Mouse (Mus musculus) activated CD4-positive, CD25-positive, alpha-beta regulatory T cell (primary cell): ENCODE results near the gene Il1f10. TPM values are rescaled to one million over a fixed set of nuclear protein-coding genes. Genes with fewer than 3 reads are reported as not detected.

Experiments used
- polyA plus RNA-seq, 2 experiments: library from polyadenylated mRNA; unstranded; fragments of 100-300 nt; shearing (Covaris generic); gene quantifications; one replicate each; pipeline ENCODE4 v1.2.1; 2017

Il1f10 gene
- not detected for polyA plus RNA-seq

DNA sequence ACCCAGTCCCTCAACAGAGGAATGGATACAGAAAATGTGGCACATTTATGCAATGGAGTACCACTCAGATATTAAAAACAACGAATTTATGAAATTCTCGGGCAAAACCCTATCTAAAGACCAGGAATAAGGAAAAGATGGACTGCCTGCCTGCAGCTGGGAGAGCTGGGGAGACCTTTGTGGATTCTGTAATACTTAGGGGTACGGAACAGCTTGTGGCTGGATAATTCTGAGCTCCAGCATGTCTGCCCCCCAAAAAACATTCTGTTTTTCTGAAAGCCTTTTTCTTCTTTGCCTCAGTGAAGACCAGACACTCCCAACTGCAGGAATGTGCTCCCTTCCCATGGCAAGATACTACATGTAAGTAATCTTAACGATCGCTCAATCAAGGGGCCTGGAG is at the start of gene Il1f10:
TSS of gene Il1f10 (plus strand) at position 301 of the 400 bp plus-strand sequence.

DNA sequence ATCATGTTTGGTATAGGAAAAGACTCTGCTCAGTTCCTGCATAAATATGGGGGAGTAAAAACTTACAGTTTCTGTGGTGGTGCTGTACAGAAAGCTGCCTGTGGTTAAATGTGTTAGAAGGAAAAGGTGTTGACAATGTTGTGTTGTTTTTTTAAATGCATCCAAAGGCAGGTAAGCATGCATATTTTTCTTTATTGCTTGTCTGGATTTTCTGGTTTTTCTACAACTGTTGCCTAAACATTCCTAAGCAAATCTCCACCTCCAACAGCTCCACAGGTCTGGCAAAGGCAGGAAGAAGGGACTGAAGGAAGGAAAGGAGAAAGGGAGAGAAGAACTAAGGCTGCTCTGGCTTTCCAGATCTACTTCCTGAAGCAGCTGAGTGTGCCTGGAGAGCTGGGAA is 14.3 kb upstream of the Il1f10 start, which contains the start of gene Il1f5:
TSS of gene Il1f5 (plus strand) at position 301 of the 400 bp plus-strand sequence.

DNA sequence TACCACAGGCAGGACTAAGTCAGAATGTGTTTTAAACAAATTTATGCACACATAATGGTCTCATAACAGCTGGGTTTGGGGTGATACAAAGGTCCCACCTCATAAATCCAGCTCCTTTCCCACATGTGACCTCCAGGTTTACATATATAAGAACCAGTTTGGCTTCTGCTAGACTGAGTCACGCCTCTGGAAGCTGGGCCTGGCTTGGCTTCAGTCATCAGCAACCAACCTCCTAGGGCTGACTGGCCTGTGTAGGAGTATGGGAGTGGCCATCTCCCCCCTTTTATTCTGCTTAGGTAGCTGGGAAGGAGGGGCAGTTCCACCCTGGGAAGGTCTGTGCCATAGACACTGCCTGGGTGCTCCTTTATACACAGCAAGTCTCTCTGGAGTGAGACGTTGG is 45.5 kb downstream of the Il1f10 start, which contains the start of gene Il1rn:
TSS of gene Il1rn (plus strand) at position 309 of the 400 bp plus-strand sequence.

Other genes with a start within 250 kb of the Il1f10 start
- not detected for gene Hnmt, start 241.8 kb upstream of the Il1f10 start, polyA plus RNA-seq
- not detected for gene Tbpl2, start 194.6 kb upstream of the Il1f10 start, polyA plus RNA-seq
- not detected for gene Il1f8, start 138.0 kb upstream of the Il1f10 start, polyA plus RNA-seq
- under 1 TPM in 1 of 2 experiments, not detected in 1; 0.29 TPM for gene Il1f9, start 104.7 kb upstream of the Il1f10 start, polyA plus RNA-seq
- not detected for gene Il1f6, start 75.8 kb upstream of the Il1f10 start, polyA plus RNA-seq
- gene Il1f5, start 14.2 kb upstream of the Il1f10 start, polyA plus RNA-seq, result not detected
- gene Il1rn, start 45.7 kb downstream of the Il1f10 start, polyA plus RNA-seq, result 1 to 10 TPM; 1.8 to 2.4 TPM
- 100 to 1,000 TPM in 1 of 2 experiments, 10 to 100 TPM in 1; 64.7 to 137 TPM for gene Psd4, start 76.4 kb downstream of the Il1f10 start, polyA plus RNA-seq
- not detected for gene Pax8, start 184.4 kb downstream of the Il1f10 start, polyA plus RNA-seq